In the genomic region with DNA sequence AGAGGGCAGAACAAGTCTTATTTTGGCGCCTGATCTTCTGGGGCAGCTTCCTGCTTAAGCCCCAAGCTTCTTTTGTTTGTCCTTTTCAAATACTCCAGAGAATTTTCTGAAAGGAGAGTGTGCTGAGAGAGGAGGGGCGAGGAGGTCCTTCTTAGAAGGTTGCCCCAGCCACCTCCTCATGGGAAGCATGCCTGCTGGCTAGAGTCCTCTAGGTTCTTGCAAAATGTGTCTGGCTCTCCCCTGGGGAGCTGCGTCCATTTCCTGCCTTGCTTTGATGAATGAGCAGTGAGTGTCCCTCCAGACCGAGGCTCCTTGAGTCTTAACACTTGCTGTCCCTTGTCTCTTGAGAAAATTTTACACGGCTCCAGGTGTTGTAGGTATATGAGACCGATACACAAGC, we compare ENCODE assay signal across 13 mouse cellular contexts. TPM values are rescaled to one million over a fixed set of nuclear protein-coding genes. Genes with fewer than 3 reads are reported as not detected.
DNase-seq lines count a peak whose midpoint lies in the region; ATAC-seq lines count a peak whose summit lies in the region.
"Had no signal": no experiment of that assay in that cellular context is flagged by ENCODE, and none has a peak within 500 bp of the region (broad histone marks: within the 10 kb centered on the region; RNA-seq: fewer than 3 reads in every experiment).

No protein-coding gene starts in this region.

- peak; percentile 53 to 59 for DNase-seq in cerebellum, postnatal 14 days
- no peak for DNase-seq in cerebellum, adult 11 months
- no peak for DNase-seq in midbrain, embryonic 10.5 days (ENCODE audit: low spot score)
- DNase-seq in heart, postnatal 14 days: peak; percentile 62 to 64
- DNase-seq in spleen, postnatal 14 days (ENCODE audit: low spot score in 2 of 2): no peak
- no peak for DNase-seq in layer of hippocampus, adult 9-10 months (ENCODE audit: low spot score)
- DNase-seq: retina, postnatal 1 day had no signal

- intact Hi-C loops in heart, postnatal 14 days (cut with DNase I): no loop called here

- H3K9me3 ChIP-seq in midbrain, embryonic 10.5 days (replicated peaks): 0 out of 2 replicates have a peak, but pooled peaks cover 3% of the 10 kb centered on the region
- H3K9me3 ChIP-seq in midbrain, embryonic 15.5 days: no peaks in the 10 kb centered on the region
- no peaks in the 10 kb centered on the region for H3K9me3 ChIP-seq in stomach, embryonic 15.5 days
- H3K9me3 ChIP-seq: limb, embryonic 13.5 days had no signal

- no peaks in the 10 kb centered on the region for H3K27me3 ChIP-seq in midbrain, embryonic 10.5 days (ENCODE audit: low read depth, poor library complexity, severe bottlenecking)
- no peaks in the 10 kb centered on the region for H3K27me3 ChIP-seq in midbrain, embryonic 15.5 days (replicated peaks)
- H3K27me3 ChIP-seq in stomach, embryonic 15.5 days (replicated peaks): no peaks in the 10 kb centered on the region

- no peak overlapping the region for H3K9ac ChIP-seq in midbrain, embryonic 15.5 days
- no peak overlapping the region for H3K9ac ChIP-seq in stomach, embryonic 15.5 days
- H3K9ac ChIP-seq: limb, embryonic 13.5 days had no signal

- H3K27ac ChIP-seq in midbrain, embryonic 10.5 days (replicated peaks): peak overlapping the region; percentile 70
- H3K27ac ChIP-seq in midbrain, embryonic 15.5 days: no peak overlapping the region
- H3K27ac ChIP-seq in stomach, embryonic 15.5 days: peak overlapping the region; percentile 60; the same call in 1 of the 2 replicates
- H3K27ac ChIP-seq: limb, embryonic 13.5 days had no signal

- no peak overlapping the region for H3K4me2 ChIP-seq in midbrain, embryonic 15.5 days
- H3K4me2 ChIP-seq in stomach, embryonic 15.5 days: no peak overlapping the region
- H3K4me2 ChIP-seq: limb, embryonic 13.5 days had no signal

- 63% methylated on average over 6 of the region's 6 CpGs for WGBS in midbrain, embryonic 10.5 days
- WGBS in midbrain, embryonic 15.5 days: 51% methylated on average over 6 of the region's 6 CpGs
- WGBS in stomach, embryonic 15.5 days: 50% methylated on average over 6 of the region's 6 CpGs

- H3K36me3 ChIP-seq in midbrain, embryonic 10.5 days: no peaks in the 10 kb centered on the region
- H3K36me3 ChIP-seq in midbrain, embryonic 15.5 days (replicated peaks): no peaks in the 10 kb centered on the region
- H3K36me3 ChIP-seq in stomach, embryonic 15.5 days: no peaks in the 10 kb centered on the region
- H3K36me3 ChIP-seq: limb, embryonic 13.5 days had no signal

- H3K4me3 ChIP-seq in midbrain, embryonic 10.5 days: no peak overlapping the region
- H3K4me3 ChIP-seq in midbrain, embryonic 15.5 days: no peak overlapping the region
- no peak overlapping the region for H3K4me3 ChIP-seq in stomach, embryonic 15.5 days (replicated peaks)
- H3K4me3 ChIP-seq: limb, embryonic 13.5 days had no signal

- H3K4me1 ChIP-seq in midbrain, embryonic 10.5 days: peaks cover 16% of the 10 kb centered on the region
- H3K4me1 ChIP-seq in midbrain, embryonic 15.5 days: peaks cover 5% of the 10 kb centered on the region; the same call in 1 of the 2 replicates
- H3K4me1 ChIP-seq in stomach, embryonic 15.5 days: peaks cover 17% of the 10 kb centered on the region

- no peak for ATAC-seq in midbrain, embryonic 15.5 days (replicated peaks)
- no peak for ATAC-seq in stomach, embryonic 15.5 days (ENCODE audit: insufficient read depth, low FRiP score, low read depth)
- ATAC-seq: forebrain, embryonic 14.5 days had no signal

RNA-seq across cellular contexts. Expression of a gene that starts 11.1 kb away (rescaled TPM):
- 27.4 and 28.9 TPM in 2 replicates for polyA plus RNA-seq in midbrain, embryonic 10.5 days (2016; fragmentation: Nextera tagmentation; extraction: Ambion mirVana)
- polyA plus RNA-seq in midbrain, embryonic 15.5 days (2015; fragmentation: Nextera tagmentation; extraction: Ambion mirVana): 27.3 and 27.7 TPM in 2 replicates
- total RNA-seq in heart, postnatal 14 days (2021): 10 to 100 TPM; 22.2 to 22.6 TPM
- 26.0 and 27.0 TPM in 2 replicates for polyA plus RNA-seq in stomach, embryonic 15.5 days (2015; fragmentation: Nextera tagmentation; extraction: Ambion mirVana)

RNA-seq across cellular contexts. Expression of a gene that starts 17.2 kb away (rescaled TPM):
- polyA plus RNA-seq in midbrain, embryonic 10.5 days (2016; fragmentation: Nextera tagmentation; extraction: Ambion mirVana): 0.68 and 1.4 TPM in 2 replicates
- 1.7 and 2.3 TPM in 2 replicates for polyA plus RNA-seq in midbrain, embryonic 15.5 days (2015; fragmentation: Nextera tagmentation; extraction: Ambion mirVana)
- not detected for total RNA-seq in heart, postnatal 14 days (2021)
- not detected in 2 replicates for polyA plus RNA-seq in stomach, embryonic 15.5 days (2015; fragmentation: Nextera tagmentation; extraction: Ambion mirVana)
- total RNA-seq: common myeloid progenitor, adult 5-6 weeks had no signal
- polyA plus RNA-seq: intestine, embryonic 14.5 days; limb, embryonic 13.5 days had no signal

Comparison
In these comparisons a context has a peak if more than half of its experiments do, and no peak if none do; other contexts are left out.
1. DNase-seq: peak in cerebellum, postnatal 14 days (2 of 2) and heart, postnatal 14 days (2 of 2); none in cerebellum, adult 11 months (single experiment), midbrain, embryonic 10.5 days (single experiment), spleen, postnatal 14 days (0 of 2) and layer of hippocampus, adult 9-10 months (single experiment).